Mouse (Mus musculus) G1E (cell line): Measurements from ENCODE around the gene Hcst.

Source experiments
- CTCF ChIP-seq: IDR thresholded peaks from 2 replicates; pipeline ENCODE4 v1.5.1; 2012; ENCODE audit warnings: low read depth, low read length, inconsistent platforms, mixed read lengths
- GATA1 ChIP-seq: IDR thresholded peaks from 2 replicates; pipeline ENCODE4 v1.6.1; 2012; ENCODE audit warnings: borderline replicate concordance, low read length, inconsistent platforms, mixed read lengths
- POLR2AphosphoS5 ChIP-seq: IDR thresholded peaks from 2 replicates; pipeline ENCODE4 v1.6.1; 2012; ENCODE audit warnings: low read depth, low read length, inconsistent platforms; ENCODE audit not compliant: insufficient replicate concordance
- TAL1 ChIP-seq: conservative IDR thresholded peaks from 2 replicates; pipeline ENCODE4 v1.6.1; 2012; ENCODE audit warnings: low read depth, low read length, inconsistent platforms, mixed read lengths

DNA sequence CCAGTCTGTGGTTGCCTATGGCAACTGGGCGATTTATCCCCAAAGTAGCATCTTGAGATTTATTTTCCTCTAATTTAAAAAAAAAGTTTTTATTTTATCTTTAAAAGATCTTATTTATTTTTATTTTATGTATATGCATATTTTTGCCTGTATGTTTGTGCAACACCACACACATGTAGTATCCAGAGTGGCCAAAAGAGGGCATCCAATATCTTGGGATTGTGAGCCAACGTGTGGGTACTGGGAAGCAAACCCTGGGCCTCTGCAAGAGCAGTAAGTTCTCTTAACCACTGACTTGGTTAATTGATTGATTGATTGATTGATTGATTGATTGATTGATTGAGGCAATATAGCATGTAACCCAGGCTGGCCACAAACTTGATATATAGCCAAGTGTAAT, 24.8 kb downstream of the Hcst start:
- TF ChIP-seq CTCF, result no peak
- no peak for TF ChIP-seq TAL1
- no peak for TF ChIP-seq GATA1
- no peak for TF ChIP-seq POLR2AphosphoS5
